Mouse (Mus musculus) forebrain, embryonic 13.5 days (tissue): ENCODE results near the gene Pltp. TPM values are rescaled to one million over a fixed set of nuclear protein-coding genes. Genes with fewer than 3 reads are reported as not detected.

Experiments used
- ATAC-seq: fragments of 200-750 bp; cut with Nextera tagmentation; 2 replicates; pipeline ENCODE4 v1.8.0; 2017
- H3K27ac ChIP-seq: fragments of 300-500 bp; sonication (generic); 2 replicates; pipeline ENCODE4 v1.5.1; 2015; ENCODE audit warnings: inconsistent platforms, mild to moderate bottlenecking, moderate library complexity
- H3K27me3 ChIP-seq: fragments of 300-500 bp; sonication (generic); 2 replicates; pipeline ENCODE4 v1.6.1; 2015; ENCODE audit warnings: mild to moderate bottlenecking, inconsistent platforms
- H3K36me3 ChIP-seq: fragments of 300-500 bp; sonication (generic); 2 replicates; pipeline ENCODE4 v1.6.1; 2015; ENCODE audit warnings: mild to moderate bottlenecking, inconsistent platforms; ENCODE audit not compliant: poor library complexity, severe bottlenecking
- H3K4me1 ChIP-seq: fragments of 300-500 bp; sonication (generic); 2 replicates; pipeline ENCODE4 v1.6.1; 2015; ENCODE audit warnings: inconsistent platforms
- H3K4me2 ChIP-seq: fragments of 300-500 bp; sonication (generic); 2 replicates; pipeline ENCODE4 v1.6.1; 2015; ENCODE audit warnings: inconsistent platforms, mild to moderate bottlenecking, moderate library complexity
- H3K4me3 ChIP-seq: fragments of 300-500 bp; sonication (generic); 2 replicates; pipeline ENCODE4 v1.5.1; 2015; ENCODE audit warnings: mild to moderate bottlenecking, inconsistent platforms
- H3K9ac ChIP-seq: fragments of 300-500 bp; sonication (generic); 2 replicates; pipeline ENCODE4 v1.6.1; 2015; ENCODE audit warnings: mild to moderate bottlenecking, inconsistent platforms
- H3K9me3 ChIP-seq: fragments of 300-500 bp; sonication (generic); replicated peaks from 2 replicates; pipeline ENCODE4 v1.6.1; 2016; ENCODE audit warnings: inconsistent platforms
- WGBS: fragments of 180-500 bp; shearing (Covaris S2); methylation state at CpG from one replicate; pipeline ENCODE4 v1.1.7; 2015; 5-methylcytosine and 5-hydroxymethylcytosine counted together
- polyA plus RNA-seq: library from polyadenylated mRNA; unstranded; fragments of >200 nt; fragmentation: Nextera tagmentation; extraction: Ambion mirVana; gene quantifications from 2 replicates; pipeline ENCODE4 v1.2.1, GENCODE M21; 2015

Gene Pltp
- polyA plus RNA-seq, 1 experiment from 2014 or later, result 34.3 TPM

DNA sequence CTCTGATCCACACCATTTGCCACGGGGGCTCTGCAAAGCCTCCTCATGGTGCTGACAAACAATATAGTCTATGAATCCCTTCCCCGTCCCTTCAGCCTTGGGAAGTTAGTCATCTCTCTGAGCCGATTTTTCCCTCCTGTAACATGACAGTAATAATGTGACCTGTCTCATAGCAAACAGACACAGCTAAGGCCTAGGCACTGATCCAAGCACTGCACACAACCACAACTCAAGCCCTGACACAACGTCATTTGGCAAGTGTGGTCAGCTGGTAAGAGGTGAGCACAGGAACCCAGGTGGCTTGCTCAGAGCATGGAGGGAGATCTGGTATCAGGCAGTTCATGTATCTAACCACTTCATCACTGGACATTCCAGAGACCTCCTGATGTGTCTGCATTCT is 61.6 kb downstream of the Pltp start:
- Histone ChIP-seq H3K9me3 (no peaks in the 10 kb centered on the region), H3K4me1 (no peaks in the 10 kb centered on the region; the same call in 1 of the 2 replicates), H3K4me2 (no peak overlapping the region), H3K4me3 (no peak overlapping the region), H3K9ac (no peak overlapping the region), H3K27ac (no peak overlapping the region), H3K36me3 (peaks cover 90% of the 10 kb centered on the region), H3K27me3 (no peaks in the 10 kb centered on the region)
- ATAC-seq, result no peak
- WGBS, result 85% methylated on average over 4 of the region's 4 CpGs

DNA sequence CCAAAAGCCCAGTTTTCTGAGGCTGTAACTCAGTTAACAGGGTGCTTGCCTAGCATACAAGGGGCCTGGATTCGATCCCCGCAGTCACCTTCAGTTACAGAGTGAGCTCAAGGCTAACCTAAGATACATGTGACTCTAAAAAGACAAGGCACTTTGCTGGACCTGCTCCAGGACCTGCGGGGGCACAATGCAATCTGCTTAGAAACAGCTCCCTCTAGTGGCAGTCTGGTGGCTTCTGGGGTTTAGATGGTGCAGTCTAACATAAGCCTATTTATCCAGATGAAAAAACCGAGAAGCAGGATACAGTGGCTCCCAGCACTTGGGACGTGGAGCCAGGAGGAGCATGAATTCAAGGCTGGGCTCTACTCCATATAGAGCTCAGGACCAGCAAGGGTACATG is 63.2 kb downstream of the Pltp start:
- peak; percentile 61; the same call in 1 of the 2 replicates for ATAC-seq
- Histone ChIP-seq H3K36me3 (peaks cover 79% of the 10 kb centered on the region), H3K27ac (no peak overlapping the region), H3K4me1 (no peaks in the 10 kb centered on the region; the same call in 1 of the 2 replicates), H3K4me3 (no peak overlapping the region), H3K4me2 (no peak overlapping the region), H3K9ac (no peak overlapping the region), H3K27me3 (no peaks in the 10 kb centered on the region), H3K9me3 (no peaks in the 10 kb centered on the region)
- 29% methylated on average over 5 of the region's 5 CpGs for WGBS

DNA sequence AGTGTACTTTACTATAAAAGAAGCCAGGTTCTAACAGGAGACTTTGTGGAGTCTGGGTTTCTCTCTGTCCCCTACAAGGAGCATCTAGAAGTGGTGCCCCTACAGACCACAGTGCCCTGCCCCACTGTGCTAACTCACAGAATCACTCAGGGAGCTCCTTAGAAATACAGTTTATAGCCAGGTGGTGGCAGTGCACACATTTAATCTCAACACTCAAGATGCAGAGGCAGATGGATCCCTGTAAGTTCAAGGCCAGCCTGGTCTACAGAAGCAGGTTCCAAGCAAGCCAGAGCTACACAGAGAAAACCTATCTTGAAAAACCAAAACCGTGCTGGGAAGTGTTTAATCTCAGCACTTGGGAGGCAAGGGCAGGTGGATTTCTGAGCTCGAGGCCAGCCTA is 63.7 kb downstream of the Pltp start:
- peaks cover 77% of the 10 kb centered on the region for H3K36me3 ChIP-seq
- ATAC-seq, result no peak
- no peak overlapping the region for H3K4me2 ChIP-seq
- H3K9me3 ChIP-seq, result no peaks in the 10 kb centered on the region
- no peak overlapping the region for H3K27ac ChIP-seq
- no peaks in the 10 kb centered on the region; the same call in 1 of the 2 replicates for H3K4me1 ChIP-seq
- H3K27me3 ChIP-seq, result no peaks in the 10 kb centered on the region
- no peak overlapping the region for H3K4me3 ChIP-seq
- WGBS, result 94% methylated on average over 2 of the region's 2 CpGs
- no peak overlapping the region for H3K9ac ChIP-seq

DNA sequence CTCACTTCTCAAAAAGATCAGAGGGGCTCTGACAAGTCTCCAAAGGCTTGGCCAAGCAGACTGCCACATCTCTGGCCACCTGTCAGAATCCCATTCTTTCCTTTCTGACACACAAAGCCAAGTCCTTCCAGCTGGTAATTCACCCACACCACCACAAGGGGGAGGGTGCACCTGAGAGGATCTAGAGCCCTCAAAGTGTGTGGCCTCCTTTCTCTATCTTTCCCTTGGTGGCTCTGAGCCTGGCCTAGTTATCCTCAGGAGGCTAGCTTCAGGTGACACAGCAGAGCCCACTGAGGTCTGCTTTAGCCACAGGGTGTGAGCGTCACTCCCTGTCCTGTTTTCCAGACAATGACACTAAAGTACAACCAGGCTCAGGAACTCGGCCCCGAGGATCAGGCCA is 64.3 kb downstream of the Pltp start:
- 84% methylated on average over 3 of the region's 3 CpGs for WGBS
- Histone ChIP-seq H3K4me1 (no peaks in the 10 kb centered on the region; the same call in 1 of the 2 replicates), H3K27me3 (no peaks in the 10 kb centered on the region), H3K36me3 (peaks cover 77% of the 10 kb centered on the region), H3K4me3 (no peak overlapping the region), H3K9ac (no peak overlapping the region; the same call in 1 of the 2 replicates), H3K4me2 (no peak overlapping the region), H3K9me3 (no peaks in the 10 kb centered on the region), H3K27ac (no peak overlapping the region)
- no peak for ATAC-seq

GRCm38 (mm10) chr2:164792400-164793190 is 64.9 kb downstream of the Pltp start:
- no peaks in the 10 kb centered on the region; the same call in 1 of the 2 replicates for H3K4me1 ChIP-seq
- no peak for ATAC-seq
- H3K4me3 ChIP-seq, result no peak overlapping the region
- H3K9ac ChIP-seq, result no peak overlapping the region
- H3K27ac ChIP-seq, result no peak overlapping the region
- 95% methylated on average over 12 of the region's 12 CpGs for WGBS
- H3K4me2 ChIP-seq, result no peak overlapping the region
- no peaks in the 10 kb centered on the region for H3K9me3 ChIP-seq
- no peaks in the 10 kb centered on the region for H3K27me3 ChIP-seq
- H3K36me3 ChIP-seq, result peaks cover 71% of the 10 kb centered on the region

- no peak for ATAC-seq
- Histone ChIP-seq H3K27me3 (no peaks in the 10 kb centered on the region), H3K9ac (no peak overlapping the region), H3K36me3 (peaks cover 65% of the 10 kb centered on the region), H3K4me3 (no peak overlapping the region), H3K9me3 (no peaks in the 10 kb centered on the region), H3K4me2 (no peak overlapping the region), H3K4me1 (peaks cover 3% of the 10 kb centered on the region; the same call in 1 of the 2 replicates), H3K27ac (no peak overlapping the region)
- WGBS, result 92% methylated on average over 18 of the region's 18 CpGs
Observed at GRCm38 (mm10) chr2:164791841-164792261, 65.7 kb downstream of the Pltp start.

- Histone ChIP-seq H3K4me3 (no peak overlapping the region), H3K27ac (no peak overlapping the region), H3K9me3 (no peaks in the 10 kb centered on the region), H3K27me3 (no peaks in the 10 kb centered on the region), H3K4me2 (no peak overlapping the region), H3K4me1 (peaks cover 13% of the 10 kb centered on the region), H3K36me3 (peaks cover 51% of the 10 kb centered on the region), H3K9ac (no peak overlapping the region)
- WGBS, result 87% methylated on average over 4 of the region's 4 CpGs
- ATAC-seq, result no peak
Observed at GRCm38 (mm10) chr2:164790451-164790850, 67.1 kb downstream of the Pltp start.

Other genes with a start within 250 kb of the Pltp start
- not detected in 2 replicates for gene Wfdc6b, start 244.2 kb downstream of the Pltp start, polyA plus RNA-seq
- not detected in 2 replicates for gene Wfdc8, start 244.1 kb downstream of the Pltp start, polyA plus RNA-seq
- gene Wfdc16, start 218.9 kb downstream of the Pltp start, polyA plus RNA-seq, result not detected in 2 replicates
- not detected in 2 replicates for gene Wfdc10, start 201.7 kb downstream of the Pltp start, polyA plus RNA-seq
- not detected in 2 replicates for gene Wfdc9, start 201.1 kb downstream of the Pltp start, polyA plus RNA-seq
- not detected in 2 replicates for gene Wfdc11, start 183.6 kb downstream of the Pltp start, polyA plus RNA-seq
- gene Wfdc13, start 172.6 kb downstream of the Pltp start, polyA plus RNA-seq, result not detected in 2 replicates
- gene Spint4, start 159.2 kb downstream of the Pltp start, polyA plus RNA-seq, result not detected in 2 replicates
- gene Spint5, start 142.4 kb downstream of the Pltp start, polyA plus RNA-seq, result not detected in 2 replicates
- 0.92 and 1.4 TPM in 2 replicates for gene Wfdc3, start 111.8 kb downstream of the Pltp start, polyA plus RNA-seq
- 75.2 and 80.2 TPM in 2 replicates for gene Dnttip1, start 111.7 kb downstream of the Pltp start, polyA plus RNA-seq
- 476 and 507 TPM in 2 replicates for gene Ube2c, start 87.8 kb downstream of the Pltp start, polyA plus RNA-seq
- gene Tnnc2, start 77.7 kb downstream of the Pltp start, polyA plus RNA-seq, result not detected in 2 replicates
- gene Snx21, start 71.9 kb downstream of the Pltp start, polyA plus RNA-seq, result 14.7 and 15.4 TPM in 2 replicates
- gene Acot8, start 52.8 kb downstream of the Pltp start, polyA plus RNA-seq, result 16.5 and 17.0 TPM in 2 replicates
- gene Zswim3, start 52.6 kb downstream of the Pltp start, polyA plus RNA-seq, result 11.7 and 12.1 TPM in 2 replicates
- 22.1 and 23.2 TPM in 2 replicates for gene Zswim1, start 35.0 kb downstream of the Pltp start, polyA plus RNA-seq
- gene Spata25, start 29.2 kb downstream of the Pltp start, polyA plus RNA-seq, result not detected in 2 replicates
- 82.7 and 91.6 TPM in 2 replicates for gene Ctsa, start 24.8 kb downstream of the Pltp start, polyA plus RNA-seq
- gene Neurl2, start 24.3 kb downstream of the Pltp start, polyA plus RNA-seq, result 4.0 and 4.2 TPM in 2 replicates
- 101 and 107 TPM in 2 replicates for gene Pcif1, start 21.6 kb upstream of the Pltp start, polyA plus RNA-seq
- 12.2 and 15.1 TPM in 2 replicates for gene Zfp335, start 54.0 kb upstream of the Pltp start, polyA plus RNA-seq
- 8.6 and 10.6 TPM in 2 replicates for gene Mmp9, start 83.1 kb upstream of the Pltp start, polyA plus RNA-seq
- gene Slc12a5, start 103.1 kb upstream of the Pltp start, polyA plus RNA-seq, result 5.7 and 8.8 TPM in 2 replicates
- 131 and 134 TPM in 2 replicates for gene Ncoa5, start 177.2 kb upstream of the Pltp start, polyA plus RNA-seq
- 5.4 and 6.6 TPM in 2 replicates for gene Cd40, start 197.9 kb upstream of the Pltp start, polyA plus RNA-seq
- not detected in 2 replicates for gene 1700025C18Rik, start 233.0 kb upstream of the Pltp start, polyA plus RNA-seq